Mouse (Mus musculus): ENCODE measurements around the gene Igfbp7. TPM values are rescaled to one million over a fixed set of nuclear protein-coding genes. Genes with fewer than 3 reads are reported as not detected.

Igfbp7 gene
- polyA plus RNA-seq, 1 experiment from 2014 or later, result 9.8 TPM

GRCm38 (mm10) chr5:77301296-77301903 is 106.4 kb downstream of the Igfbp7 start:
- H3K9ac ChIP-seq (replicated peaks), result no peak overlapping the region
- H3K9me3 ChIP-seq, result no peaks in the 10 kb centered on the region
- H3K4me2 ChIP-seq, result no peak overlapping the region
- H3K36me3 ChIP-seq, result peaks cover 72% of the 10 kb centered on the region
- H3K4me3 ChIP-seq (replicated peaks), result no peak overlapping the region
- no peak overlapping the region for H3K27ac ChIP-seq
- H3K27me3 ChIP-seq, result no peaks in the 10 kb centered on the region
- no peaks in the 10 kb centered on the region for H3K4me1 ChIP-seq (replicated peaks)
- ATAC-seq (ENCODE audit: insufficient number of reproducible peaks, insufficient read depth, low FRiP score, low TSS enrichment, low read depth), result no peak
- WGBS, result 86% methylated on average over 6 of the region's 6 CpGs

- peaks cover 72% of the 10 kb centered on the region for H3K36me3 ChIP-seq
- H3K27me3 ChIP-seq, result no peaks in the 10 kb centered on the region
- H3K9me3 ChIP-seq, result no peaks in the 10 kb centered on the region
- no peak overlapping the region for H3K4me2 ChIP-seq
- no peak for ATAC-seq (ENCODE audit: insufficient number of reproducible peaks, insufficient read depth, low FRiP score, low TSS enrichment, low read depth)
- no peak overlapping the region for H3K27ac ChIP-seq
- H3K4me3 ChIP-seq (replicated peaks), result no peak overlapping the region
- H3K4me1 ChIP-seq (replicated peaks), result no peaks in the 10 kb centered on the region
- 95% methylated on average over 2 of the region's 2 CpGs for WGBS
- no peak overlapping the region for H3K9ac ChIP-seq (replicated peaks)
These were observed 108.4 kb downstream of the Igfbp7 start for GRCm38 (mm10) chr5:77299486-77299885.

Other genes starting within 250 kb of the Igfbp7 start
- 0.86 and 1.1 TPM in 2 replicates for gene Spink2, start 196.6 kb downstream of the Igfbp7 start, polyA plus RNA-seq (2016; fragmentation: Nextera tagmentation; extraction: Ambion mirVana)
- 61.8 and 65.0 TPM in 2 replicates for gene Rest, start 142.6 kb downstream of the Igfbp7 start, polyA plus RNA-seq (2016; fragmentation: Nextera tagmentation; extraction: Ambion mirVana)
- 31.8 and 35.0 TPM in 2 replicates for gene Noa1, start 98.0 kb downstream of the Igfbp7 start, polyA plus RNA-seq (2016; fragmentation: Nextera tagmentation; extraction: Ambion mirVana)
- 83.5 and 87.3 TPM in 2 replicates for gene Polr2b, start 97.9 kb downstream of the Igfbp7 start, polyA plus RNA-seq (2016; fragmentation: Nextera tagmentation; extraction: Ambion mirVana)

All from limb, embryonic 12.5 days (tissue).